Mouse (Mus musculus) lung, embryonic 14.5 days (tissue): ENCODE measurements around the gene Ppp1r10. TPM values are rescaled to one million over a fixed set of nuclear protein-coding genes. Genes with fewer than 3 reads are reported as not detected.

Experiments used
- ATAC-seq: fragments of 200-750 bp; cut with Nextera tagmentation; 2 replicates; pipeline ENCODE4 v1.8.0; 2017; ENCODE audit warnings: mild to moderate bottlenecking, moderate TSS enrichment, moderate library complexity; ENCODE audit not compliant: insufficient read depth
- DNase-seq: peaks from one replicate; pipeline ENCODE4 v3.0.0-alpha.2; 2015
- H3K27ac ChIP-seq: fragments of 300-500 bp; sonication (generic); 2 replicates; pipeline ENCODE4 v1.5.1; 2014; ENCODE audit warnings: low read depth, mild to moderate bottlenecking, moderate library complexity
- H3K27me3 ChIP-seq: fragments of 300-500 bp; sonication (generic); 2 replicates; pipeline ENCODE4 v1.6.1; 2014; ENCODE audit warnings: low read length, control low read depth; ENCODE audit not compliant: insufficient read depth
- H3K36me3 ChIP-seq: fragments of 300-500 bp; sonication (generic); 2 replicates; pipeline ENCODE4 v1.6.1; 2014; ENCODE audit warnings: control low read depth; ENCODE audit not compliant: insufficient read depth
- H3K4me1 ChIP-seq: fragments of 300-500 bp; sonication (generic); 2 replicates; pipeline ENCODE4 v1.6.1; 2014; ENCODE audit warnings: antibody characterized with exemption, control low read depth; ENCODE audit not compliant: insufficient read depth
- H3K4me2 ChIP-seq: fragments of 300-500 bp; sonication (generic); 2 replicates; pipeline ENCODE4 v1.6.1; 2014; ENCODE audit warnings: mild to moderate bottlenecking
- H3K4me3 ChIP-seq: fragments of 300-500 bp; sonication (generic); 2 replicates; pipeline ENCODE4 v1.5.1; 2014; ENCODE audit warnings: low read depth, low read length
- H3K9ac ChIP-seq: fragments of 300-500 bp; sonication (generic); 2 replicates; pipeline ENCODE4 v1.6.1; 2014
- H3K9me3 ChIP-seq: fragments of 300-500 bp; sonication (generic); 2 replicates; pipeline ENCODE4 v1.6.1; 2016; ENCODE audit warnings: low read depth, low read length, control low read depth
- CTCF ChIP-seq: IDR thresholded peaks from 2 replicates; pipeline ENCODE4 v1.5.1; 2016; ENCODE audit warnings: antibody characterized with exemption, low read depth
- WGBS: fragments of 180-500 bp; shearing (Covaris S2); extraction: QIAGEN DNeasy Blood & Tissue Kit; methylation state at CpG from one replicate; pipeline ENCODE4 v1.1.7; 2014; 5-methylcytosine and 5-hydroxymethylcytosine counted together
- polyA plus RNA-seq: library from polyadenylated mRNA; unstranded; fragments of >200 nt; fragmentation: Nextera tagmentation; extraction: Ambion mirVana; gene quantifications from 2 replicates; pipeline ENCODE4 v1.2.1, GENCODE M21; 2014

The Ppp1r10 gene
- polyA plus RNA-seq, result 36.3 and 38.5 TPM in 2 replicates

- DNase-seq (peak; percentile 100), ATAC-seq (peak; percentile 95)
- peak; percentile 78 for TF ChIP-seq CTCF
- H3K9me3 ChIP-seq, result no peaks in the 10 kb centered on the region
- peak within 1 kb of the TSS; percentile 79 for H3K4me3 ChIP-seq
- H3K4me2 ChIP-seq, result peak within 1 kb of the TSS; percentile 100
- H3K9ac ChIP-seq, result peak within 1 kb of the TSS; percentile 96
- under 1% methylated on average over 83 of the region's 83 CpGs for WGBS
- H3K27me3 ChIP-seq, result no peaks in the 10 kb centered on the region
- peaks cover 11% of the 10 kb centered on the region for H3K4me1 ChIP-seq
- peak within 1 kb of the TSS; percentile 99 for H3K27ac ChIP-seq
- peaks cover 39% of the 10 kb centered on the region for H3K36me3 ChIP-seq
Measured at GRCm38 (mm10) chr17:35916297-35917142, at the start of gene Ppp1r10, which contains the start of gene Mrps18b. Gene Ppp1r10, plus strand, starts transcription at chr17:35916434. Gene Mrps18b, minus strand, starts transcription at chr17:35916389.

GRCm38 (mm10) chr17:35866911-35867890, 49.0 kb upstream of the Ppp1r10 start:
- 4% methylated on average over 26 of the region's 26 CpGs for WGBS
- H3K4me2 ChIP-seq, result peak overlapping the region; percentile 98
- no peaks in the 10 kb centered on the region for H3K27me3 ChIP-seq
- H3K9me3 ChIP-seq, result no peaks in the 10 kb centered on the region
- H3K27ac ChIP-seq, result peak overlapping the region; percentile 98
- peak overlapping the region; percentile 80 for H3K9ac ChIP-seq
- peak; percentile 69 for DNase-seq
- peak overlapping the region; percentile 68 for H3K4me3 ChIP-seq
- H3K4me1 ChIP-seq, result peaks cover 15% of the 10 kb centered on the region
- H3K36me3 ChIP-seq, result peaks cover 17% of the 10 kb centered on the region
- 0 out of 2 replicates have a peak, but pooled peaks have one; percentile 33 for TF ChIP-seq CTCF
- no peak for ATAC-seq

- Histone ChIP-seq H3K4me3 (peak overlapping the region; percentile 68), H3K36me3 (peaks cover 21% of the 10 kb centered on the region), H3K4me1 (peaks cover 15% of the 10 kb centered on the region), H3K9me3 (no peaks in the 10 kb centered on the region), H3K4me2 (peak overlapping the region; percentile 98), H3K27ac (peak overlapping the region; percentile 98), H3K27me3 (no peaks in the 10 kb centered on the region), H3K9ac (peak overlapping the region; percentile 80)
- DNase-seq (peak; percentile 40), ATAC-seq (no peak)
- TF ChIP-seq CTCF, result no peak
- 15% methylated on average over 16 of the region's 17 CpGs for WGBS
Measured at GRCm38 (mm10) chr17:35868165-35868820, 47.9 kb upstream of the Ppp1r10 start.

GRCm38 (mm10) chr17:35868961-35869345, 47.3 kb upstream of the Ppp1r10 start:
- no peak for TF ChIP-seq CTCF
- peak overlapping the region; percentile 98 for H3K4me2 ChIP-seq
- peaks cover 18% of the 10 kb centered on the region; the same call in 1 of the 2 replicates for H3K36me3 ChIP-seq
- ATAC-seq (no peak), DNase-seq (no peak)
- H3K4me1 ChIP-seq, result peaks cover 15% of the 10 kb centered on the region
- H3K27me3 ChIP-seq, result no peaks in the 10 kb centered on the region
- peak overlapping the region; percentile 80 for H3K9ac ChIP-seq
- H3K9me3 ChIP-seq, result no peaks in the 10 kb centered on the region
- peak overlapping the region; percentile 68 for H3K4me3 ChIP-seq
- H3K27ac ChIP-seq, result peak overlapping the region; percentile 98
- WGBS, result 2% methylated on average over 7 of the region's 7 CpGs

GRCm38 (mm10) chr17:35869346-35870067, 46.7 kb upstream of the Ppp1r10 start:
- TF ChIP-seq CTCF, result no peak
- DNase-seq (peak; percentile 67), ATAC-seq (no peak)
- H3K4me1 ChIP-seq, result peaks cover 15% of the 10 kb centered on the region
- H3K36me3 ChIP-seq, result peaks cover 23% of the 10 kb centered on the region
- peak overlapping the region; percentile 80 for H3K9ac ChIP-seq
- no peaks in the 10 kb centered on the region for H3K9me3 ChIP-seq
- WGBS, result 2% methylated on average over 7 of the region's 7 CpGs
- peak overlapping the region; percentile 98 for H3K27ac ChIP-seq
- peak overlapping the region; percentile 68 for H3K4me3 ChIP-seq
- H3K4me2 ChIP-seq, result peak overlapping the region; percentile 98
- H3K27me3 ChIP-seq, result no peaks in the 10 kb centered on the region
